Mouse (Mus musculus) layer of hippocampus, adult 9-10 months (tissue): ENCODE results near the gene Mxi1.
"Not testable (repeated sequence)": the region's sequence is repeated elsewhere in the genome, so short reads cannot be mapped to it uniquely, and the experiment has no call there.

Experiments used
- DNase-seq: peaks from one replicate; pipeline ENCODE4 v3.0.0; 2022; ENCODE audit warnings: low spot score

The Mxi1 gene

DNA sequence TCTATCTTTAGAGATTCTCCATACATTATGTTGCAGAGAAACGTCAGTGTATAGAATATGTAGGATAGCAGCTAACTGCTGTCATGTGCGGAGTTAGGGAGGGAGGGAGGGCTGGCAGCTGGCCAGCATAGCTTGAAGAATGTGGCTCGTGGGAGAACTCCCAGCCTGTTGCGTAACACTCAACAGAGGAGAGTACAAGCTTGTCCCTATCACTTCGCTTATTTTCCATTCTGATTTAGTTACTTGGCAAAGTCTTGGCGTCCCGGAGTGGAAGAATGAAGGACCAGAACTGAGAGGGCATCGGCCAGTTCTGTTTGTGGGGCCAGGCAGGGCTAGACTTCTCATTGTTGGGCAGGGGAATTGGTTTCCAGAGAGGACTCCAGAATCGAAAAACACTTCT lies 54.6 kb downstream of the Mxi1 start:
- DNase-seq, result no peak

- no peak for DNase-seq
Measured at GRCm38 (mm10) chr19:53366057-53366775, 55.9 kb downstream of the Mxi1 start.

DNA sequence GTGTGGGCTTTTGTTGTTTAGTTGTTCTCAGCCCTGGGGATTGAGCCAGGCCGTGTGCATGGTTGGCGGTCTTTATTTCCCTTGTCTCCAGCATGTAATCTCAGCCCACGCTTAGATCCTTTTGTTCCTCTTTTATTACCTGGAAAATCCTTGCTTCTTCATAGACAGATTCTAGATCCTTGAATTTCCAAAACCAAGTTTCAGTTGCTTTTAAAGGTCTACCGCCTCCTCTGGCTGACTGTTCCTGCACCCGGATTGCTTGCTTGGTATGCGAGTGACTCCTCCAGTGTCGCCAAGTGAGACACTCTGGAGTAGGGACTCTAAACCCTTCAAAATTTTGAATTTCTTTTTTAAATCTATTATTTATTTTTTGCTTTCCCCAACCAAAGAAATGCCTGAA lies 56.6 kb downstream of the Mxi1 start:
- no peak for DNase-seq

GRCm38 (mm10) chr19:53369469-53370043 lies 59.2 kb downstream of the Mxi1 start:
- DNase-seq, result peak; percentile 84

- DNase-seq, result no peak
Measured at GRCm38 (mm10) chr19:53370233-53370632, 59.9 kb downstream of the Mxi1 start.

- no peak for DNase-seq
Measured at GRCm38 (mm10) chr19:53371666-53372065, 61.3 kb downstream of the Mxi1 start, which contains the start of gene Gm10197. Gene Gm10197 (minus strand): TSS chr19:53371766.

- no peak for DNase-seq
Measured at GRCm38 (mm10) chr19:53373570-53373969, 63.3 kb downstream of the Mxi1 start.

DNA sequence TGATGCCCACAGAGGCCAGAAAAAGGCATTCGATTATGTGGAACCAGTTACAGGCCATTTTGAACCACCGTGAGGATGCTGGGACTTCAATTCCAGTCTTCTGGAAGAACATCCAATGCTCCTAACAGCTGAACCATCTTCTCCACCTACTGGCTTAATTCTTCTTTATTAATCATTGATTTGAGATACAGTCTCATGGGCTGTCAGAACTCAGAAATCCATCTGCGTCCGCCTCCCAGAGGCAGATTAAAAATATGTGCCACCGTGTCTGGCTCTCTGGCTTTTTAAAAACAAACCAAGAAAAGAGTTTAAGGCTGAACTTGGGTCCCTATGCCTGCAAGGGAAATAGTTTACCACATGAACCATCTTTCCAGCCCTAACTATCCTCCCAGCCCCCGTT lies 65.0 kb downstream of the Mxi1 start:
- DNase-seq, result no peak

DNA sequence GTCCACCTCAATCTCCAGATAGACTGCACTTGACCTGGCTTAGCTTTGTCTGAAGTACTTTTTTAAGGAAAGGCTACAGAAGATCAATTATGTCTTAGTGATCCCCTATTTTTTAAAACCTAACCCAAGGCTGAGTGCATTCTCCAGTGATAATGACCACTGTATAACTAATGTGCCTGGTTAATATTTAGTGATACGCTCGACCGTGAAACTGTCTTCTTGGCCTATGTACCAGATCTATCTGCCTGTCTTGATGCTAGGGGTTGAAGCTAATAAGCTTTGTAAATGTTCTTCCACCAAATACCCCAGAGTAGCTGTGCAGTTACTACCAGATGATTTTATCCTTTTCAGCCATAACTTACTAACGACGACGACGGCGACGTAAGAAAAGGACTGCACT lies 65.5 kb downstream of the Mxi1 start:
- DNase-seq, result no peak

- DNase-seq, result no peak
Measured at GRCm38 (mm10) chr19:53377652-53378051, 67.3 kb downstream of the Mxi1 start.

GRCm38 (mm10) chr19:53378421-53378820 lies 68.1 kb downstream of the Mxi1 start:
- DNase-seq, result no peak

DNA sequence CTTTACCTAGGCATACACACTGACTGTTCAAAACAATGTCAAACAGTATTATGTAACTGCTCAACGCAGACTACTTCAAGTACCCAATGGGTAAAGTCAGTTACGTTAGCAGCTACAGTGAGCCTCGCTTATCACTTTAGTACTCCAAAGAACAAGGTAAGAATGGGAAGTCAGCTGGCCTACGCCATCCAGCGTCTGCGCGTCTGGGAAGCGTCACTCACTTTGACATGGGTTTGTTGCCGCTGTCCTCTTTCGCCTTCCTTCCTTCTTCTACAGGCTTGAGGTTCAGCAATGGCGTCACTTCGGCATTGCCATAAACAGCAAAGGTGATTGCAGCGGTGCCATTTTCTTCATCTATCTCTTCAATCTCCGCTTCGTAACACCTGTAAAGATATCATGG lies 73.0 kb downstream of the Mxi1 start:
- DNase-seq, result no peak

DNA sequence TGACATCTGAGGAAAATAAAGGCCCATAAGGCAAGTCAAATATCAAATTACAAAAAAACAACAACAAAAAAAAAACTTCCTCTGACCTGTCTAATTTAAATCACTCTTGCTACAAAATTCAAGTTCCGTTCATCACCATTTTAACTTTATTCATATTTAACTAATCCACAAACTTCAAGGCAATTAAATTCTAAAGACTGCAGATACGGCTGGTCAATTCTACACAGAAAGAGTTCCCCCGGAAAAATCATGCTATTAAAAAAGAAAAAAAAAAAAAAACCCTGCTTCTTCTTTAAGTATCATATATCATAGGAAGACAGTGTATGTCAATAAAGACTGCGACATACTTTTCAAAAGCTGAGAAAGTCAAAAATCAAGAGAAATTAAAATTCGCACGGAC lies 79.1 kb downstream of the Mxi1 start:
- DNase-seq, result no peak

DNA sequence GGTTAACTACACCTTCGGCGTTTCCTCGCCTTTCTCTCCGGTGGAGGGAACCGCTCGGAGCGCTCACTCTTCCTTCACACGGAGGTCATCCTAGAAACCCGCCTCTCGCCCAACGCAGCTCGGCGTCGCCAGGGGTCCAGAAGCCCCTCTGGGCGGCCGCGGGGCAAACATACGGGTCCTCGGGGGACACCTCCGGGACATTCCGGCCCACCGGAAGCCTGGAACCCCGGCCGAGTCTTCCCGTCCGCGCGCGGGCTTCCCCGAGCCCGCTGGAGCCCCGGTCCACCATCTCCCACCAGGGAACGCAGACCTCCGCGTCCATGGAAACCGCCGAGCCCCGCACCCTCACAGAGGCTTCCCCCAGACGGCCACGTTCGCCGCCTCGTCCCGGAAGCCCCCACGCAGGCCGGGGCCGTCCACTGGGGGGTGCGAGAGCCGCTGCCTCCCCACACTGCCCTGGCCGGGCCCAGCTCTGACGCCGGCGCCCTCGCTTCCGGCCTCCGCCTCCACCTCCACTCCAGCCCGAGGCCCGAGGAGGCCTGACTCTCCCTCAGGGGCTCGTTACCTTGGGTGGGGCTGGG lies 79.6 kb downstream of the Mxi1 start:
- DNase-seq, result no peak

DNA sequence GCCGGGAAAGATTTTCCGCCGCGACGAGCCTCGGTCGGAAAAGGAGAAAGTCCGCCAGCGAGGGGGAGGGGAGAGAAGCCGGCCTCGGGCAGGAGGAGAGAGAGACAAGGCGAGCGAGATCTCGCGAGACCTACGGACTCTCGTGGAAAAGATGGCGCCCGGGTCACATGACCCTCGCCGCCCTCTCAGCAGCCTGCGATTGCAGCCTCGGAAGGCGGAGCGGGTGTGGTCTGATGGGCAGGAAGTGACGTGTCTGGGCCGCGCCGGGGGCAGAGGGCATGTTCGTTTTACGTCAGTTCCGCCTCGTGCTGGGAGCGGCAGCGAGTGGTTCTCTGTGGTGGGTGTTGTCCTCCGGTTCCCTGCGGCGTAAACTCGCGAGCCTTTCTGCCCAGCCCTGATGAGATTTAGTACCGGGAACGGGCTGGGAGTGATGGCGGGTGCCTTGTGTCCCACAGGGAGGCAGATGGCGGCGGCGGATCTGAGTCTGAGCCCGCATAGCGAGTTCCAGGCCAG lies 80.2 kb downstream of the Mxi1 start, which contains the start of gene Smndc1:
Smndc1 (minus strand) TSS at position 84 of the 513 bp plus-strand sequence.
- peak; percentile 91 for DNase-seq

DNA sequence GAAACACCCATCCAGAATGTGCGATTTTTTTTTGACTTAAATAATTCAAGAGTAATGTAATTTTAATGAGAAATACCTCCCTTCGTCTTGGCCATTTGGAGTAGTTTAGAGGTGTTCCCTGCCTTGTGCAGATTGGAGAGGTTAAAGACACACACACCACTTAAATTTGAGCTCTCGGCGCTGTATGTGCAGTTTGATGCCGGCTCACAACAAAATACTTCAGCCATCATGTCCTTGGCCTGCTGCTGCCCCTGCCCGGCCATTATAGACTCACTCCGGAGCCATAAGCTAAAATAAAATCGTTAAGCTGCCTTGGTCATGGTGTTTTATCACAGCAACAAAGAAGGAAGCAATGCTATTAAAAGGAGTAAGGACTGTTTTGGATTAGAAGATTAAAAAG lies 81.1 kb downstream of the Mxi1 start:
- no peak for DNase-seq

DNA sequence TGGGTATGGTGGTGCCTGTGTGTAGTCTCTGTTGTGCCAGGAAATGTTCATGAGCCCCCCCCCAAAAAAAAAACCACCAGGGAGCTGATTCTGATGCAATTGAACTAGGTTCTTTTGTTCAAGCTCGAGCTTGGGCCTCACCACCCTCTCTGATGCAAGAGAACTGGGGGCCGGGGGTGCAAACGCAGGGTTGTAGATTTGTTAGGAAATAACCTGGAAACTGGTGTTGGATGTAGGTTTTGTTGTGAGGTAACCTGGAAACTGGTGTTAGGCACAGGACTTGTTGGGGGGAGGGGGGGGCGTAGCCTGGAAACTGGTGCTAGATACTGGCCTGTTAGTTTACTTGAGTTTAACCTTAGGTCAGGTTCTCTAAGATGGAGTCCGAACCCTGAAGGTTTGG lies 81.5 kb downstream of the Mxi1 start:
- no peak for DNase-seq

DNA sequence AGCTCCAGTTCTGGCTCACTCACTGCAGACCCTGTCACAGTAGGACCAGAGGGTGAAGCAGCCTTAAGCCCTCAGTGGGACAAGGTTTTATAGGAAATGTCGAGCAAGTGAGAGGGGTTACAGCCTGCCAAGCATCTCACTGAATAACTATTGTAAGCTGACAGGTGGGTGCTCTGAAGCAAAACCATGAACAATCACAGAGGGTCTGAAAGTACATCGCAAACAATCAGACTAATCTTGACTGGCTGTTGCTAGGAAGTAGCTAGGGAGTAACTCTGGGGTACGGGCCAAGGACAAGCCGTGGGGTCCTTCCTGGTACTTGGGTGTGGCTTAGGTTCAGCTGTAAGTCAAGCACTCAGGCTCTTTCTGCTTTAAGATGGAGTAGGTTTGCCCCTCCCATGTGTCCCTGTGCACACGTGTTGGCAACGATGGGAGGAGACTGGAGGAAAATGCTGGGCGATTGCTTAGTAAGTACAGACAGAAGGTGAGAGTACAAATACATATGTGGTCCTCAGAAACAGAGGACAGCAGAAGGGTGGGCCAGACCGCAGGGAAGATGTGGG lies 82.5 kb downstream of the Mxi1 start:
- DNase-seq, result no peak

GRCm38 (mm10) chr19:53393646-53394045 lies 83.3 kb downstream of the Mxi1 start:
- DNase-seq, result no peak

DNA sequence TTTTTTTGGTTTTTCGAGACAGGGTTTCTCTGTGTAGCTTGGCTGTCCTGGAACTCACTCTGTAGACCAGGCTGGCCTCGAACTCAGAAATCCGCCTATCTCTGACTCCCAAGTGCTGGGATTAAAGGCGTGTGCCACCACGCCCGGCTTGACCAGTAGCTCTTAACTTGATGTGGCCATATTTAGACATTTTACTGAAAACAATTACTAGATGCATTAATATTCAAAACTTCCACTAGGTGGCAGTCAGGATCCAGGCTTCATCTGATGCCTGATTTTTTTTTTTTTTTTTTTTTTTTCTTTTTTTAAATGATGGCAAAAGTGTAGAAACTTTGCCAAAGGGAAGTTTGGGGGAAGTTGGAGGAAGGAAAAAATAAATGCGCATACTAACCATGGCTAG lies 84.2 kb downstream of the Mxi1 start:
- DNase-seq, result no peak

GRCm38 (mm10) chr19:53394956-53395355 lies 84.6 kb downstream of the Mxi1 start:
- DNase-seq, result not testable (repeated sequence)

- not testable (repeated sequence) for DNase-seq
Measured at GRCm38 (mm10) chr19:53395805-53396204, 85.5 kb downstream of the Mxi1 start.
